Mouse (Mus musculus) lung, postnatal 0 days (tissue): Measurements from ENCODE around the gene Alk.

Source experiments
- CTCF ChIP-seq: IDR thresholded peaks from 2 replicates; pipeline ENCODE4 v1.5.1; 2016; ENCODE audit warnings: antibody characterized with exemption, mild to moderate bottlenecking
- EP300 ChIP-seq: IDR thresholded peaks from 2 replicates; pipeline ENCODE4 v1.6.1; 2016; ENCODE audit warnings: antibody characterized with exemption, mild to moderate bottlenecking, control low read depth

- no peak for TF ChIP-seq EP300
- no peak for TF ChIP-seq CTCF
Measured at GRCm38 (mm10) chr17:72182414-72182813, 422.0 kb downstream of the Alk start.
